Mouse (Mus musculus) midbrain, embryonic 16.5 days (tissue): ENCODE results near the gene Hoxd8. TPM values are rescaled to one million over a fixed set of nuclear protein-coding genes. Genes with fewer than 3 reads are reported as not detected.

ENCODE experiments used
- ATAC-seq: fragments of 200-750 bp; cut with Nextera tagmentation; 2 replicates; pipeline ENCODE4 v1.8.0; 2017; ENCODE audit warnings: moderate TSS enrichment
- H3K27ac ChIP-seq: fragments of 300-500 bp; sonication (generic); 2 replicates; pipeline ENCODE4 v1.5.1; 2014; ENCODE audit warnings: mild to moderate bottlenecking, low read length, mixed read lengths
- H3K27me3 ChIP-seq: fragments of 300-500 bp; sonication (generic); 2 replicates; pipeline ENCODE4 v1.6.1; 2014; ENCODE audit warnings: low read depth, low read length, mixed read lengths; ENCODE audit not compliant: control insufficient read depth, insufficient read depth
- H3K36me3 ChIP-seq: fragments of 300-500 bp; sonication (generic); 2 replicates; pipeline ENCODE4 v1.6.1; 2014; ENCODE audit warnings: mild to moderate bottlenecking, low read length, moderate library complexity, mixed read lengths; ENCODE audit not compliant: control insufficient read depth, insufficient read depth
- H3K4me1 ChIP-seq: fragments of 300-500 bp; sonication (generic); 2 replicates; pipeline ENCODE4 v1.6.1; 2014; ENCODE audit warnings: mild to moderate bottlenecking, low read length, mixed read lengths; ENCODE audit not compliant: control insufficient read depth, insufficient read depth
- H3K4me2 ChIP-seq: fragments of 300-500 bp; sonication (generic); 2 replicates; pipeline ENCODE4 v1.6.1; 2014; ENCODE audit warnings: mild to moderate bottlenecking, low read length, mixed read lengths
- H3K4me3 ChIP-seq: fragments of 300-500 bp; sonication (generic); 2 replicates; pipeline ENCODE4 v1.5.1; 2014; ENCODE audit warnings: low read depth, mild to moderate bottlenecking, low read length, moderate library complexity, mixed read lengths
- H3K9ac ChIP-seq: fragments of 300-500 bp; sonication (generic); 2 replicates; pipeline ENCODE4 v1.6.1; 2014; ENCODE audit warnings: low read depth, low read length, mixed read lengths
- H3K9me3 ChIP-seq: fragments of 300-500 bp; sonication (generic); replicated peaks from 2 replicates; pipeline ENCODE4 v1.6.1; 2014; ENCODE audit warnings: mild to moderate bottlenecking, low read length, mixed read lengths; ENCODE audit not compliant: control insufficient read depth, poor library complexity, severe bottlenecking
- WGBS: fragments of 180-500 bp; shearing (Covaris S2); extraction: QIAGEN DNeasy Blood & Tissue Kit; methylation state at CpG from one replicate; pipeline ENCODE4 v1.1.7; 2014; 5-methylcytosine and 5-hydroxymethylcytosine counted together
- polyA plus RNA-seq: library from polyadenylated mRNA; unstranded; fragments of >200 nt; fragmentation: Nextera tagmentation; extraction: Ambion mirVana; gene quantifications from 2 replicates; pipeline ENCODE4 v1.2.1, GENCODE M21; 2015

Gene Hoxd8
- polyA plus RNA-seq, 1 experiment from 2014 or later: not detected

GRCm38 (mm10) chr2:74675666-74676282, 28.6 kb upstream of the Hoxd8 start:
- Histone ChIP-seq H3K27me3 (peaks cover 96% of the 10 kb centered on the region), H3K27ac (no peak overlapping the region), H3K9ac (no peak overlapping the region), H3K36me3 (no peaks in the 10 kb centered on the region), H3K4me1 (peaks cover 3% of the 10 kb centered on the region; the same call in 1 of the 2 replicates), H3K4me3 (no peak overlapping the region), H3K9me3 (no peaks in the 10 kb centered on the region), H3K4me2 (no peak overlapping the region)
- no peak for ATAC-seq
- WGBS: 6% methylated on average over 24 of the region's 24 CpGs

GRCm38 (mm10) chr2:74676376-74677052, 27.9 kb upstream of the Hoxd8 start:
- Histone ChIP-seq H3K9me3 (no peaks in the 10 kb centered on the region), H3K36me3 (no peaks in the 10 kb centered on the region), H3K4me3 (no peak overlapping the region), H3K27ac (no peak overlapping the region), H3K4me2 (no peak overlapping the region), H3K4me1 (peaks cover 3% of the 10 kb centered on the region; the same call in 1 of the 2 replicates), H3K9ac (no peak overlapping the region), H3K27me3 (peaks cover 97% of the 10 kb centered on the region)
- 3% methylated on average over 9 of the region's 9 CpGs for WGBS
- no peak for ATAC-seq

- H3K36me3 ChIP-seq: no peaks in the 10 kb centered on the region
- no peak overlapping the region for H3K27ac ChIP-seq
- ATAC-seq: no peak
- no peak overlapping the region for H3K4me3 ChIP-seq
- no peak overlapping the region for H3K9ac ChIP-seq
- peaks cover 6% of the 10 kb centered on the region; the same call in 1 of the 2 replicates for H3K4me1 ChIP-seq
- 15% methylated on average over 2 of the region's 2 CpGs for WGBS
- peaks cover 98% of the 10 kb centered on the region for H3K27me3 ChIP-seq
- no peak overlapping the region for H3K4me2 ChIP-seq
- no peaks in the 10 kb centered on the region for H3K9me3 ChIP-seq
Observed at GRCm38 (mm10) chr2:74677106-74677505, 27.3 kb upstream of the Hoxd8 start.

- under 1% methylated on average over 15 of the region's 15 CpGs for WGBS
- H3K9me3 ChIP-seq: no peaks in the 10 kb centered on the region
- H3K27ac ChIP-seq: no peak within 1 kb of the TSS
- no peak within 1 kb of the TSS for H3K4me2 ChIP-seq
- no peak within 1 kb of the TSS for H3K4me3 ChIP-seq
- no peak for ATAC-seq
- 0 out of 2 replicates have a peak, but pooled peaks cover 6% of the 10 kb centered on the region for H3K4me1 ChIP-seq
- H3K9ac ChIP-seq: no peak within 1 kb of the TSS
- peaks cover 97% of the 10 kb centered on the region for H3K27me3 ChIP-seq
- no peaks in the 10 kb centered on the region for H3K36me3 ChIP-seq
Observed at GRCm38 (mm10) chr2:74678891-74679595, 25.4 kb upstream of the Hoxd8 start, which contains the start of gene Hoxd11. TSS of gene Hoxd11 (plus strand) at chr2:74679557.

GRCm38 (mm10) chr2:74679596-74679971, 24.8 kb upstream of the Hoxd8 start:
- H3K4me1 ChIP-seq: 0 out of 2 replicates have a peak, but pooled peaks cover 6% of the 10 kb centered on the region
- H3K4me3 ChIP-seq: no peak overlapping the region
- H3K9me3 ChIP-seq: no peaks in the 10 kb centered on the region
- no peak overlapping the region for H3K9ac ChIP-seq
- H3K36me3 ChIP-seq: no peaks in the 10 kb centered on the region
- H3K27ac ChIP-seq: no peak overlapping the region
- under 1% methylated on average over 26 of the region's 26 CpGs for WGBS
- H3K4me2 ChIP-seq: no peak overlapping the region
- no peak for ATAC-seq
- peaks cover 97% of the 10 kb centered on the region for H3K27me3 ChIP-seq

GRCm38 (mm10) chr2:74679980-74680379, 24.4 kb upstream of the Hoxd8 start:
- Histone ChIP-seq H3K27me3 (peaks cover 99% of the 10 kb centered on the region), H3K36me3 (no peaks in the 10 kb centered on the region), H3K27ac (no peak overlapping the region), H3K4me2 (no peak overlapping the region), H3K9ac (no peak overlapping the region), H3K9me3 (no peaks in the 10 kb centered on the region), H3K4me1 (0 out of 2 replicates have a peak, but pooled peaks cover 6% of the 10 kb centered on the region), H3K4me3 (no peak overlapping the region)
- WGBS: under 1% methylated on average over 23 of the region's 23 CpGs
- no peak for ATAC-seq

GRCm38 (mm10) chr2:74680561-74681398, 23.6 kb upstream of the Hoxd8 start:
- no peak for ATAC-seq
- under 1% methylated on average over 21 of the region's 21 CpGs for WGBS

More at GRCm38 (mm10) chr2:74680561-74681398, 23.6 kb upstream of the Hoxd8 start:
- peaks cover 98% of the 10 kb centered on the region for H3K27me3 ChIP-seq
- no peak overlapping the region for H3K9ac ChIP-seq
- H3K4me2 ChIP-seq: no peak overlapping the region
- H3K36me3 ChIP-seq: no peaks in the 10 kb centered on the region
- 0 out of 2 replicates have a peak, but pooled peaks cover 6% of the 10 kb centered on the region for H3K4me1 ChIP-seq
- no peak overlapping the region for H3K4me3 ChIP-seq
- no peaks in the 10 kb centered on the region for H3K9me3 ChIP-seq
- no peak overlapping the region for H3K27ac ChIP-seq
